Mouse (Mus musculus) CH12.LX (cell line): ENCODE measurements around the gene Slfn4. TPM values are rescaled to one million over a fixed set of nuclear protein-coding genes. Genes with fewer than 3 reads are reported as not detected.

Experiments used
- DNase-seq: peaks from one replicate; pipeline ENCODE4 v3.0.0-alpha.2; 2013; ENCODE audit errors: extremely low read depth
- H3K27ac ChIP-seq: 2 replicates; pipeline ENCODE4 v1.5.1; 2012; ENCODE audit warnings: low read depth, mild to moderate bottlenecking, control low read depth, moderate library complexity; ENCODE audit not compliant: insufficient read depth
- H3K27me3 ChIP-seq: replicated peaks from 2 replicates; pipeline ENCODE3; 2012; ENCODE audit warnings: inconsistent platforms
- H3K36me3 ChIP-seq, 2 experiments: replicated peaks in 1 of 2; 2 replicates each; pipeline versions ENCODE3 to v1.6.1; 2012; ENCODE audit warnings: inconsistent platforms in 1 of 2, low read length in 1 of 2, mild to moderate bottlenecking in 1 of 2, mixed read lengths in 1 of 2, moderate library complexity in 1 of 2; ENCODE audit not compliant: control insufficient read depth in 1 of 2, insufficient read depth in 1 of 2
- H3K4me1 ChIP-seq, 2 experiments: 2 replicates each; pipeline ENCODE4 v1.6.1; 2012; ENCODE audit warnings: inconsistent platforms in 1 of 2, moderate library complexity in 1 of 2; ENCODE audit not compliant: insufficient read depth in 2 of 2, control insufficient read depth in 1 of 2
- H3K4me2 ChIP-seq: 2 replicates; pipeline ENCODE4 v1.6.1; 2012; ENCODE audit warnings: low read depth, mild to moderate bottlenecking, control low read depth; ENCODE audit not compliant: poor library complexity, insufficient read depth, severe bottlenecking
- H3K4me3 ChIP-seq, 3 experiments: fragments of 150-350 bp in 1 of 3; sonication (generic) in 1 of 3; replicated peaks in 1 of 3; 2 replicates each; pipeline versions ENCODE3 to v1.5.1; 2011 to 2012; ENCODE audit warnings: low read depth in 2 of 3, low read length in 2 of 3, mild to moderate bottlenecking in 2 of 3, moderate library complexity in 2 of 3, control low read depth in 1 of 3, improper control_type of control experiment in 1 of 3, inconsistent platforms in 1 of 3, mixed read lengths in 1 of 3; ENCODE audit not compliant: poor library complexity in 1 of 3
- H3K79me2 ChIP-seq: replicated peaks from 2 replicates; pipeline ENCODE4 v1.6.1; 2012; ENCODE audit warnings: mild to moderate bottlenecking, moderate library complexity; ENCODE audit not compliant: control insufficient read depth, poor library complexity, insufficient read depth, severe bottlenecking; ENCODE audit errors: extremely low read depth
- H3K9ac ChIP-seq: 2 replicates; pipeline ENCODE4 v1.6.1; 2012; ENCODE audit warnings: low read depth, mild to moderate bottlenecking, control low read depth, moderate library complexity; ENCODE audit not compliant: insufficient read depth
- H3K9me3 ChIP-seq: replicated peaks from 2 replicates; pipeline ENCODE3; 2012; ENCODE audit warnings: low read length, inconsistent platforms, mixed read lengths
- CTCF ChIP-seq, 2 experiments: IDR thresholded peaks in 1 of 2; conservative IDR thresholded peaks in 1 of 2; 2 replicates each; pipeline ENCODE4 v1.5.1; 2011 to 2012; ENCODE audit warnings: low read depth in 2 of 2, low read length in 2 of 2, improper control_type of control experiment in 1 of 2, inconsistent platforms in 1 of 2, mild to moderate bottlenecking in 1 of 2, moderate library complexity in 1 of 2
- HCFC1 ChIP-seq: IDR thresholded peaks from 2 replicates; pipeline ENCODE4 v1.6.1; 2012; ENCODE audit warnings: low read depth, mild to moderate bottlenecking, inconsistent platforms, low read length, improper control_type of control experiment
- IRF4 ChIP-seq: IDR thresholded peaks from 2 replicates; pipeline ENCODE4 v1.6.1; 2014; ENCODE audit warnings: low read depth, mild to moderate bottlenecking, inconsistent platforms, low read length, improper control_type of control experiment
- JUN ChIP-seq: IDR thresholded peaks from 2 replicates; pipeline ENCODE4 v1.6.1; 2011; ENCODE audit warnings: low read depth, mild to moderate bottlenecking, low read length, improper control_type of control experiment, moderate library complexity; ENCODE audit not compliant: insufficient read depth
- MAX ChIP-seq: IDR thresholded peaks from 2 replicates; pipeline ENCODE4 v1.6.1; 2011; ENCODE audit warnings: low read length, improper control_type of control experiment
- MAZ ChIP-seq: IDR thresholded peaks from 2 replicates; pipeline ENCODE4 v1.6.1; 2012; ENCODE audit warnings: low read depth, mild to moderate bottlenecking, inconsistent platforms, low read length, improper control_type of control experiment, moderate library complexity
- MEF2A ChIP-seq: IDR thresholded peaks from 2 replicates; pipeline ENCODE4 v1.6.1; 2014; ENCODE audit warnings: low read depth, mild to moderate bottlenecking, inconsistent platforms, low read length, improper control_type of control experiment, borderline replicate concordance
- MXI1 ChIP-seq: IDR thresholded peaks from 2 replicates; pipeline ENCODE4 v1.6.1; 2011; ENCODE audit warnings: mild to moderate bottlenecking, low read depth, low read length, improper control_type of control experiment
- MYC ChIP-seq: IDR thresholded peaks from 2 replicates; pipeline ENCODE4 v1.6.1; 2011; ENCODE audit warnings: low read depth, mild to moderate bottlenecking, improper control_type of control experiment, low read length
- NELFE ChIP-seq: IDR thresholded peaks from 2 replicates; pipeline ENCODE4 v1.6.1; 2011; ENCODE audit warnings: low read depth, low read length, improper control_type of control experiment
- RCOR1 ChIP-seq: conservative IDR thresholded peaks from 2 replicates; pipeline ENCODE4 v1.6.1; 2012; ENCODE audit warnings: low read depth, mild to moderate bottlenecking, inconsistent platforms, low read length, improper control_type of control experiment
- TBP ChIP-seq: conservative IDR thresholded peaks from 2 replicates; pipeline ENCODE4 v1.6.1; 2011; ENCODE audit warnings: low read depth, low read length, improper control_type of control experiment
- UBTF ChIP-seq: IDR thresholded peaks from 2 replicates; pipeline ENCODE4 v1.6.1; 2012; ENCODE audit warnings: low read depth, mild to moderate bottlenecking, inconsistent platforms, low read length, improper control_type of control experiment, moderate library complexity
- USF1 ChIP-seq: IDR thresholded peaks from 2 replicates; pipeline ENCODE4 v1.6.1; 2014; ENCODE audit warnings: low read depth, mild to moderate bottlenecking, inconsistent platforms, low read length, improper control_type of control experiment
- USF2 ChIP-seq: conservative IDR thresholded peaks from 2 replicates; pipeline ENCODE4 v1.6.1; 2011; ENCODE audit warnings: low read depth, low read length, improper control_type of control experiment
- ZC3H11A ChIP-seq: IDR thresholded peaks from 2 replicates; pipeline ENCODE4 v1.6.1; 2012; ENCODE audit warnings: low read depth, mild to moderate bottlenecking, inconsistent platforms, low read length, improper control_type of control experiment
- ZMIZ1 ChIP-seq: IDR thresholded peaks from 2 replicates; pipeline ENCODE4 v1.6.1; 2012; ENCODE audit warnings: low read depth, mild to moderate bottlenecking, inconsistent platforms, low read length, improper control_type of control experiment
- ZNF384 ChIP-seq: IDR thresholded peaks from 2 replicates; pipeline ENCODE4 v1.6.1; 2012; ENCODE audit warnings: low read depth, low read length, improper control_type of control experiment, inconsistent platforms
- dilution Hi-C: fragments of 300-500 bp; cut with MboI; formaldehyde crosslinking; loops from 2 replicates; pipeline ENCODE4 v1.14.3; 2020; ENCODE audit warnings: low sequenced_read_pairs; ENCODE audit not compliant: extremely low pct_unique_long_range_greater_than_20kb, extremely low pct_ligation_motif_present
- in situ Hi-C: fragments of 300-500 bp; cut with MboI; formaldehyde crosslinking; loops from 3 replicates; pipeline ENCODE4 v1.14.3; 2019; ENCODE audit warnings: low sequenced_read_pairs, low pct_ligation_motif_present, low pct_unique_long_range_greater_than_20kb, mixed read lengths
- polyA plus RNA-seq: library from polyadenylated mRNA; unstranded; fragments of >175 nt; gene quantifications from 2 replicates; pipeline ENCODE4 v1.2.1, GENCODE M21; 2012; ENCODE audit warnings: low read depth; ENCODE audit not compliant: insufficient read length
- total RNA-seq, 2 experiments: library from RNA; depleted of rRNA; stranded (reverse); fragments of 300-350 nt in 1 of 2; fragments of >200 nt in 1 of 2; gene quantifications; 2 replicates each; pipeline ENCODE4 v1.2.3; 2012 to 2014

Slfn4 gene
- total and polyA plus RNA-seq, 3 experiments = not detected

GRCm38 (mm10) chr11:83224217-83224616, 49.2 kb downstream of the Slfn4 start (continued):
- TF ChIP-seq TBP (peak; percentile 96), ZNF384 (no peak), MEF2A (peak; percentile 24; the same call in 1 of the 2 replicates), UBTF (no peak), JUN (no peak), MAZ (no peak; the same call in 1 of the 2 replicates), USF2 (no peak)
- TF ChIP-seq, all 38 proteins: peak for 21

GRCm38 (mm10) chr11:83224750-83225149, 49.8 kb downstream of the Slfn4 start:
- H3K4me3 ChIP-seq = peak overlapping the region; percentile 62 to 92 (median 62)
- H3K4me2 ChIP-seq = peak overlapping the region; percentile 89
- H3K9ac ChIP-seq = peak overlapping the region; percentile 98
- no peaks in the 10 kb centered on the region for H3K9me3 ChIP-seq
- TF ChIP-seq NELFE (no peak), MXI1 (0 out of 2 replicates have a peak, but pooled peaks have one; percentile 32), HCFC1 (no peak), MAZ (no peak), CTCF (conservative IDR thresholded peaks at IDR 0.05 in 1 of 2, IDR thresholded peaks at IDR 0.05 in 1 of 2; ENCODE audit: low read depth in 2 of 2, low read length in 2 of 2) (no peak), RCOR1 (no peak), IRF4 (no peak), ZMIZ1 (no peak), MEF2A (no peak), MAX (peak; percentile 86), MYC (peak; percentile 95), ZC3H11A (no peak), USF1 (no peak)
- peaks cover 41% of the 10 kb centered on the region for H3K79me2 ChIP-seq
- H3K4me1 ChIP-seq = peaks cover 10 to 45% of the 10 kb centered on the region in 2 experiments
- peaks cover 38 to 49% of the 10 kb centered on the region in 2 experiments for H3K36me3 ChIP-seq
- H3K27me3 ChIP-seq = no peaks in the 10 kb centered on the region
- DNase-seq = peak; percentile 32
- in situ Hi-C loops = loop anchor here (25.0 kb wide), 1 partner anchor 112 kb away; the partner anchor contains the start of gene Slfn1
- H3K27ac ChIP-seq = peak overlapping the region; percentile 71
- dilution Hi-C loops = no loop called here
